Mouse (Mus musculus) intestine, embryonic 14.5 days (tissue): Measurements from ENCODE around the gene Rarg. TPM values are rescaled to one million over a fixed set of nuclear protein-coding genes. Genes with fewer than 3 reads are reported as not detected.

Experiments
- ATAC-seq: fragments of 200-750 bp; cut with Nextera tagmentation; replicated peaks from 2 replicates; pipeline ENCODE4 v1.8.0; 2017; ENCODE audit warnings: low read depth, moderate number of reproducible peaks, moderate TSS enrichment, moderate library complexity; ENCODE audit not compliant: low FRiP score, low TSS enrichment
- DNase-seq: peaks from one replicate; pipeline ENCODE4 v3.0.0-alpha.2; 2018; ENCODE audit warnings: low spot score
- H3K27ac ChIP-seq: fragments of 300-500 bp; sonication (generic); 2 replicates; pipeline ENCODE4 v1.5.1; 2014; ENCODE audit warnings: low read depth, mild to moderate bottlenecking, control low read depth
- H3K27me3 ChIP-seq: fragments of 300-500 bp; sonication (generic); replicated peaks from 2 replicates; pipeline ENCODE4 v1.6.1; 2014; ENCODE audit warnings: low read length, control low read depth; ENCODE audit not compliant: control insufficient read depth, insufficient read depth
- H3K36me3 ChIP-seq: fragments of 300-500 bp; sonication (generic); 2 replicates; pipeline ENCODE4 v1.6.1; 2014; ENCODE audit warnings: low read length, control low read depth; ENCODE audit not compliant: control insufficient read depth, insufficient read depth
- H3K4me1 ChIP-seq: fragments of 300-500 bp; sonication (generic); replicated peaks from 2 replicates; pipeline ENCODE4 v1.6.1; 2014; ENCODE audit warnings: low read length, control low read depth, mixed read lengths; ENCODE audit not compliant: control insufficient read depth, insufficient read depth
- H3K4me2 ChIP-seq: fragments of 300-500 bp; sonication (generic); 2 replicates; pipeline ENCODE4 v1.6.1; 2014; ENCODE audit warnings: low read length
- H3K4me3 ChIP-seq: fragments of 300-500 bp; sonication (generic); 2 replicates; pipeline ENCODE4 v1.5.1; 2014; ENCODE audit warnings: low read depth, low read length, control low read depth, mixed read lengths
- H3K9ac ChIP-seq: fragments of 300-500 bp; sonication (generic); 2 replicates; pipeline ENCODE4 v1.6.1; 2014; ENCODE audit warnings: mild to moderate bottlenecking, low read length
- H3K9me3 ChIP-seq: fragments of 300-500 bp; sonication (generic); 2 replicates; pipeline ENCODE4 v1.6.1; 2016; ENCODE audit warnings: low read length, control low read depth; ENCODE audit not compliant: control insufficient read depth
- WGBS: fragments of 180-500 bp; shearing (Covaris S2); extraction: QIAGEN DNeasy Blood & Tissue Kit; methylation state at CpG from one replicate; pipeline ENCODE4 v1.1.7; 2014; 5-methylcytosine and 5-hydroxymethylcytosine counted together
- polyA plus RNA-seq: library from polyadenylated mRNA; unstranded; fragments of >200 nt; fragmentation: Nextera tagmentation; extraction: Ambion mirVana; gene quantifications from 2 replicates; pipeline ENCODE4 v1.2.1, GENCODE M21; 2014

The Rarg gene
- polyA plus RNA-seq, 1 experiment from 2014 or later, result 16.4 TPM

- H3K9ac ChIP-seq, result no peak overlapping the region
- 42% methylated on average over 7 of the region's 7 CpGs for WGBS
- ATAC-seq (no peak), DNase-seq (no peak)
- no peak overlapping the region for H3K4me2 ChIP-seq
- H3K27ac ChIP-seq, result peak overlapping the region; percentile 3; the same call in 1 of the 2 replicates
- H3K36me3 ChIP-seq, result no peaks in the 10 kb centered on the region
- no peaks in the 10 kb centered on the region for H3K9me3 ChIP-seq
- no peaks in the 10 kb centered on the region for H3K4me1 ChIP-seq
- H3K4me3 ChIP-seq, result no peak overlapping the region
- no peaks in the 10 kb centered on the region for H3K27me3 ChIP-seq
Measured at GRCm38 (mm10) chr15:102192271-102192812, 65.0 kb downstream of the Rarg start.

DNA sequence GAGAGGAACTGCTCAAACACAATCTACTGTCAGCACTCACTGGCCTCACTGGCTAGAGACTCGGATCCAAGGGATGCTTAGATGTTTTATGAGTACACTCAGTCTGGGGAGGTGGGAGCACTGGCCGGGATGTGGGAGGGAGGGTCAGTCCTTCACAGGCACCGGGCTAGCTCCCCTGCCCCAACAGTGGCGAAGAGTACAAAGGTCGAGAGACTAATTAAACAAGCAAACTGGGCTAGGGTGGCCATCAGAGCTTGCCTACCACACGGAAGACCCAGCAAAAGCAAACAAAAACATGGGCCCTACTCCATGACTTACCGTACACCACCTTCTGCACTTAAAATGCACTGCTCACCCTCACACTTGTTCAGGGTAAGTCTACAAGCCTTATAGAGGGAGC, 65.6 kb downstream of the Rarg start:
- ATAC-seq (no peak), DNase-seq (no peak)
- no peaks in the 10 kb centered on the region for H3K36me3 ChIP-seq
- H3K4me3 ChIP-seq, result no peak overlapping the region
- no peak overlapping the region for H3K9ac ChIP-seq
- no peaks in the 10 kb centered on the region for H3K4me1 ChIP-seq
- H3K4me2 ChIP-seq, result no peak overlapping the region
- WGBS, result 38% methylated on average over 7 of the region's 7 CpGs
- H3K27me3 ChIP-seq, result no peaks in the 10 kb centered on the region
- H3K9me3 ChIP-seq, result no peaks in the 10 kb centered on the region
- no peak overlapping the region for H3K27ac ChIP-seq

DNA sequence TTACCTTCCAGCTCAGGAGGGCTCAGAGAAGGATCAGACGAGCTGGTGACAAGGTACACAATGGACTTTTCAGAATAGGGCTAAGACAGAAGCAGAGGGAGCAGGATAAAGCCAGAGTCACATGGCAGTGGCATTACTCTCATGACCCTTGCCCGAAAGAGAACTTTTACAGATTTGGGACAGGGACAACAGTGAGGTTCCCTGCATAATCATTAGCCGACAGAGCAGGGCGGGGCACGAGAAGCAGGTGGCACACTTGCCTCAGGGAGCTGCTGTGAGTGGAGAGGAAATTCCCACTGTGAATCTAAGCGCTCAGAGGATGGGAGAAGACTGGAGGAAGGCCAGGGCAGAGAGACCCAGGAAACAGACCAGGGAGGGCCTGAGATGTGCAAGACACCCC, 68.4 kb downstream of the Rarg start:
- H3K4me1 ChIP-seq, result no peaks in the 10 kb centered on the region
- no peak overlapping the region for H3K27ac ChIP-seq
- H3K36me3 ChIP-seq, result peaks cover 27% of the 10 kb centered on the region
- 57% methylated on average over 6 of the region's 6 CpGs for WGBS
- H3K4me2 ChIP-seq, result no peak overlapping the region; the same call in 1 of the 2 replicates
- no peaks in the 10 kb centered on the region for H3K27me3 ChIP-seq
- no peaks in the 10 kb centered on the region for H3K9me3 ChIP-seq
- no peak overlapping the region for H3K9ac ChIP-seq
- no peak overlapping the region for H3K4me3 ChIP-seq
- ATAC-seq (0 out of 2 replicates have a peak, but pooled peaks have one; percentile 51), DNase-seq (no peak)

- Histone ChIP-seq H3K4me3 (no peak overlapping the region), H3K4me2 (no peak overlapping the region), H3K9me3 (no peaks in the 10 kb centered on the region), H3K36me3 (peaks cover 31% of the 10 kb centered on the region), H3K9ac (no peak overlapping the region), H3K4me1 (no peaks in the 10 kb centered on the region), H3K27ac (no peak overlapping the region), H3K27me3 (no peaks in the 10 kb centered on the region)
- no peak for DNase-seq
- no peak for ATAC-seq
- WGBS, result 78% methylated on average over 10 of the region's 10 CpGs
Measured at GRCm38 (mm10) chr15:102188096-102188495, 69.2 kb downstream of the Rarg start.

GRCm38 (mm10) chr15:102186239-102186638, 71.1 kb downstream of the Rarg start:
- Histone ChIP-seq H3K4me3 (no peak overlapping the region), H3K9me3 (no peaks in the 10 kb centered on the region), H3K9ac (no peak overlapping the region), H3K27me3 (no peaks in the 10 kb centered on the region), H3K36me3 (peaks cover 34% of the 10 kb centered on the region), H3K4me2 (no peak overlapping the region), H3K27ac (no peak overlapping the region), H3K4me1 (no peaks in the 10 kb centered on the region)
- DNase-seq (no peak), ATAC-seq (no peak)
- 80% methylated on average over 11 of the region's 11 CpGs for WGBS

Other genes starting within 250 kb of the Rarg start
- gene Krt18, start 229.3 kb downstream of the Rarg start, polyA plus RNA-seq, result 184 and 210 TPM in 2 replicates
- gene Eif4b, start 183.7 kb downstream of the Rarg start, polyA plus RNA-seq, result 141 and 152 TPM in 2 replicates
- gene Tns2, start 157.1 kb downstream of the Rarg start, polyA plus RNA-seq, result 41.5 and 48.8 TPM in 2 replicates
- gene Spryd3, start 121.3 kb downstream of the Rarg start, polyA plus RNA-seq, result 14.4 and 16.1 TPM in 2 replicates
- 8.8 and 10.4 TPM in 2 replicates for gene Igfbp6, start 113.2 kb downstream of the Rarg start, polyA plus RNA-seq
- gene Soat2, start 107.0 kb downstream of the Rarg start, polyA plus RNA-seq, result 3.0 and 4.7 TPM in 2 replicates
- gene Zfp740, start 54.3 kb downstream of the Rarg start, polyA plus RNA-seq, result 47.0 and 55.3 TPM in 2 replicates
- 52.3 and 53.6 TPM in 2 replicates for gene Csad, start 52.8 kb downstream of the Rarg start, polyA plus RNA-seq
- 13.3 and 13.5 TPM in 2 replicates for gene Itgb7, start 25.6 kb downstream of the Rarg start, polyA plus RNA-seq
- gene Gm9918, start 13.0 kb upstream of the Rarg start, polyA plus RNA-seq, result 0.11 and 0.19 TPM in 2 replicates
- gene Mfsd5, start 21.9 kb upstream of the Rarg start, polyA plus RNA-seq, result 65.3 and 67.1 TPM in 2 replicates
- 28.0 and 33.0 TPM in 2 replicates for gene Espl1, start 38.7 kb upstream of the Rarg start, polyA plus RNA-seq
- gene Pfdn5, start 68.6 kb upstream of the Rarg start, polyA plus RNA-seq, result 450 and 456 TPM in 2 replicates
- gene Myg1, start 74.2 kb upstream of the Rarg start, polyA plus RNA-seq, result 104 and 120 TPM in 2 replicates
- 64.1 and 71.2 TPM in 2 replicates for gene Aaas, start 93.3 kb upstream of the Rarg start, polyA plus RNA-seq
- gene Sp7, start 109.7 kb upstream of the Rarg start, polyA plus RNA-seq, result 1.2 and 1.3 TPM in 2 replicates
- gene Sp1, start 148.6 kb upstream of the Rarg start, polyA plus RNA-seq, result 14.4 and 15.8 TPM in 2 replicates
- 0.81 and 0.97 TPM in 2 replicates for gene Amhr2, start 187.8 kb upstream of the Rarg start, polyA plus RNA-seq
- gene Prr13, start 201.5 kb upstream of the Rarg start, polyA plus RNA-seq, result 132 and 141 TPM in 2 replicates
- 275 and 289 TPM in 2 replicates for gene Pcbp2, start 213.0 kb upstream of the Rarg start, polyA plus RNA-seq
- gene Gm10337, start 246.2 kb upstream of the Rarg start, polyA plus RNA-seq, result 3.4 TPM in 1 of 2 replicates, not detected in the other